Mouse (Mus musculus) midbrain, embryonic 14.5 days (tissue): ENCODE measurements at regions not wholly inside any gene's neighbourhood (a gene's known extent, or its start where the extent isn't known, plus 50 kb on each side); places are given as distances from the start of the nearest gene placed in this dataset.

Experiments
- ATAC-seq: fragments of 200-750 bp; cut with Nextera tagmentation; 2 replicates; pipeline ENCODE4 v1.8.0; 2017; ENCODE audit warnings: moderate number of reproducible peaks, moderate library complexity; ENCODE audit not compliant: low FRiP score, low TSS enrichment
- DNase-seq: peaks from one replicate; pipeline ENCODE4 v3.0.0-alpha.2; 2015
- H3K27ac ChIP-seq: fragments of 300-500 bp; sonication (generic); replicated peaks from 2 replicates; pipeline ENCODE4 v1.5.1; 2014; ENCODE audit warnings: mild to moderate bottlenecking, low read depth, low read length, moderate library complexity
- H3K27me3 ChIP-seq: fragments of 300-500 bp; sonication (generic); 2 replicates; pipeline ENCODE4 v1.6.1; 2014; ENCODE audit warnings: low read length, control low read depth, mixed read lengths; ENCODE audit not compliant: control insufficient read depth, insufficient read depth
- H3K36me3 ChIP-seq: fragments of 300-500 bp; sonication (generic); 2 replicates; pipeline ENCODE4 v1.6.1; 2014; ENCODE audit warnings: low read length, control low read depth; ENCODE audit not compliant: control insufficient read depth, insufficient read depth
- H3K4me1 ChIP-seq: fragments of 300-500 bp; sonication (generic); 2 replicates; pipeline ENCODE4 v1.6.1; 2014; ENCODE audit warnings: mild to moderate bottlenecking, antibody characterized with exemption, low read length, control low read depth; ENCODE audit not compliant: control insufficient read depth, insufficient read depth
- H3K4me2 ChIP-seq: fragments of 300-500 bp; sonication (generic); 2 replicates; pipeline ENCODE4 v1.6.1; 2014; ENCODE audit warnings: mild to moderate bottlenecking, low read length, moderate library complexity
- H3K4me3 ChIP-seq: fragments of 300-500 bp; sonication (generic); replicated peaks from 2 replicates; pipeline ENCODE4 v1.5.1; 2014; ENCODE audit warnings: low read depth, low read length
- H3K9ac ChIP-seq: fragments of 300-500 bp; sonication (generic); replicated peaks from 2 replicates; pipeline ENCODE4 v1.6.1; 2014; ENCODE audit warnings: mild to moderate bottlenecking, low read length, moderate library complexity
- H3K9me3 ChIP-seq: fragments of 300-500 bp; sonication (generic); 2 replicates; pipeline ENCODE4 v1.6.1; 2016; ENCODE audit warnings: low read length, control low read depth, mixed read lengths; ENCODE audit not compliant: control insufficient read depth
- WGBS: fragments of 180-500 bp; shearing (Covaris S2); extraction: QIAGEN DNeasy Blood & Tissue Kit; methylation state at CpG from one replicate; pipeline ENCODE4 v1.1.7; 2014; 5-methylcytosine and 5-hydroxymethylcytosine counted together

- H3K36me3 ChIP-seq, result no peaks in the 10 kb centered on the region
- H3K27me3 ChIP-seq, result no peaks in the 10 kb centered on the region
- no peak for DNase-seq
- WGBS, result 89% methylated on average over 2 of the region's 2 CpGs
- H3K4me1 ChIP-seq, result no peaks in the 10 kb centered on the region
- no peak overlapping the region for H3K4me2 ChIP-seq
- H3K27ac ChIP-seq, result no peak overlapping the region
- no peaks in the 10 kb centered on the region for H3K9me3 ChIP-seq
- ATAC-seq, result no peak
- no peak overlapping the region for H3K4me3 ChIP-seq
- H3K9ac ChIP-seq, result no peak overlapping the region
These were observed 1039.8 kb downstream of the Car8 start for GRCm38 (mm10) chr4:7199052-7199451.

GRCm38 (mm10) chr4:7196570-7196969 lies 1042.3 kb downstream of the Car8 start:
- DNase-seq, result no peak
- WGBS, result 89% methylated on average over 3 of the region's 3 CpGs
- no peaks in the 10 kb centered on the region for H3K27me3 ChIP-seq
- H3K4me2 ChIP-seq, result no peak overlapping the region
- no peak overlapping the region for H3K9ac ChIP-seq
- H3K27ac ChIP-seq, result no peak overlapping the region
- no peak for ATAC-seq
- no peaks in the 10 kb centered on the region for H3K36me3 ChIP-seq
- H3K4me1 ChIP-seq, result 0 out of 2 replicates have a peak, but pooled peaks cover 2% of the 10 kb centered on the region
- no peaks in the 10 kb centered on the region for H3K9me3 ChIP-seq
- H3K4me3 ChIP-seq, result no peak overlapping the region

- ATAC-seq, result no peak
- Histone ChIP-seq H3K9ac (no peak overlapping the region), H3K27me3 (no peaks in the 10 kb centered on the region), H3K4me1 (0 out of 2 replicates have a peak, but pooled peaks cover 2% of the 10 kb centered on the region), H3K36me3 (no peaks in the 10 kb centered on the region), H3K9me3 (no peaks in the 10 kb centered on the region), H3K4me3 (no peak overlapping the region), H3K4me2 (no peak overlapping the region), H3K27ac (no peak overlapping the region)
- WGBS, result 94% methylated on average over 1 of the region's 1 CpGs
- no peak for DNase-seq
These were observed 1043.2 kb downstream of the Car8 start for GRCm38 (mm10) chr4:7195619-7196018.

- H3K4me3 ChIP-seq, result no peak overlapping the region
- no peaks in the 10 kb centered on the region for H3K9me3 ChIP-seq
- no peaks in the 10 kb centered on the region for H3K36me3 ChIP-seq
- H3K27me3 ChIP-seq, result no peaks in the 10 kb centered on the region
- 0 out of 2 replicates have a peak overlapping the region, but pooled peaks have one; percentile 37 for H3K27ac ChIP-seq
- ATAC-seq, result no peak
- no peak overlapping the region for H3K9ac ChIP-seq
- DNase-seq, result peak; percentile 4
- H3K4me2 ChIP-seq, result no peak overlapping the region
- H3K4me1 ChIP-seq, result 0 out of 2 replicates have a peak, but pooled peaks cover 2% of the 10 kb centered on the region
- 65% methylated on average over 3 of the region's 3 CpGs for WGBS
These were observed 1046.9 kb downstream of the Car8 start for GRCm38 (mm10) chr4:7191912-7192311.

- 50% methylated on average over 3 of the region's 3 CpGs for WGBS
- peak; percentile 43; the same call in 1 of the 2 replicates for ATAC-seq
- no peak overlapping the region for H3K4me3 ChIP-seq
- no peak overlapping the region for H3K9ac ChIP-seq
- 0 out of 2 replicates have a peak, but pooled peaks cover 2% of the 10 kb centered on the region for H3K4me1 ChIP-seq
- H3K27me3 ChIP-seq, result no peaks in the 10 kb centered on the region
- no peak overlapping the region for H3K4me2 ChIP-seq
- H3K27ac ChIP-seq, result peak overlapping the region; percentile 61
- no peaks in the 10 kb centered on the region for H3K9me3 ChIP-seq
- H3K36me3 ChIP-seq, result no peaks in the 10 kb centered on the region
- DNase-seq, result peak; percentile 35
These were observed 1047.6 kb downstream of the Car8 start for GRCm38 (mm10) chr4:7191228-7191627.

GRCm38 (mm10) chr4:7175030-7175429 lies 1063.8 kb downstream of the Car8 start:
- Histone ChIP-seq H3K9me3 (no peaks in the 10 kb centered on the region), H3K9ac (no peak overlapping the region), H3K4me2 (no peak overlapping the region), H3K4me3 (no peak overlapping the region), H3K27ac (no peak overlapping the region), H3K27me3 (no peaks in the 10 kb centered on the region), H3K36me3 (no peaks in the 10 kb centered on the region), H3K4me1 (no peaks in the 10 kb centered on the region)
- 88% methylated on average over 9 of the region's 9 CpGs for WGBS
- DNase-seq, result no peak
- no peak for ATAC-seq

- ATAC-seq, result no peak
- Histone ChIP-seq H3K27ac (no peak overlapping the region), H3K9ac (no peak overlapping the region), H3K9me3 (no peaks in the 10 kb centered on the region), H3K27me3 (no peaks in the 10 kb centered on the region), H3K4me3 (no peak overlapping the region), H3K4me1 (no peaks in the 10 kb centered on the region), H3K4me2 (no peak overlapping the region), H3K36me3 (no peaks in the 10 kb centered on the region)
- WGBS, result 84% methylated on average over 7 of the region's 7 CpGs
- DNase-seq, result no peak
These were observed 1066.1 kb downstream of the Car8 start for GRCm38 (mm10) chr4:7172528-7173306.

GRCm38 (mm10) chr4:7171637-7172417 lies 1067.0 kb downstream of the Car8 start:
- Histone ChIP-seq H3K36me3 (no peaks in the 10 kb centered on the region), H3K27me3 (no peaks in the 10 kb centered on the region), H3K9ac (no peak overlapping the region), H3K9me3 (no peaks in the 10 kb centered on the region), H3K4me2 (no peak overlapping the region), H3K4me3 (no peak overlapping the region), H3K4me1 (no peaks in the 10 kb centered on the region), H3K27ac (no peak overlapping the region)
- DNase-seq (no peak), ATAC-seq (no peak)
- 82% methylated on average over 4 of the region's 4 CpGs for WGBS
